Mouse (Mus musculus) heart, embryonic 14.5 days (tissue): Measurements from ENCODE around the gene Ski. TPM values are rescaled to one million over a fixed set of nuclear protein-coding genes. Genes with fewer than 3 reads are reported as not detected.
A peak's percentile ranks its signal among the peaks of the same experiment; 100 is the strongest.

Experiments used
- ATAC-seq: fragments of 200-750 bp; cut with Nextera tagmentation; 2 replicates; pipeline ENCODE4 v1.8.0; 2017; ENCODE audit warnings: low read depth, moderate TSS enrichment; ENCODE audit not compliant: insufficient number of reproducible peaks, insufficient read depth, low FRiP score
- H3K27ac ChIP-seq, 2 experiments: fragments of 200-500 bp in 1 of 2; fragments of 300-500 bp in 1 of 2; sonication (generic) in 1 of 2; replicated peaks in 1 of 2; 2 replicates each; pipeline ENCODE4 v1.5.1; 2012 to 2014; ENCODE audit warnings: low read depth in 2 of 2, low read length in 2 of 2, control low read depth in 1 of 2, mild to moderate bottlenecking in 1 of 2, mixed read lengths in 1 of 2; ENCODE audit not compliant: control insufficient read depth in 1 of 2, insufficient read depth in 1 of 2
- H3K27me3 ChIP-seq: fragments of 300-500 bp; sonication (generic); 2 replicates; pipeline ENCODE4 v1.6.1; 2014; ENCODE audit warnings: mild to moderate bottlenecking, low read length, control low read depth; ENCODE audit not compliant: control insufficient read depth, insufficient read depth
- H3K36me3 ChIP-seq: fragments of 300-500 bp; sonication (generic); 2 replicates; pipeline ENCODE4 v1.6.1; 2014; ENCODE audit warnings: mild to moderate bottlenecking, control low read depth, low read length, mixed read lengths; ENCODE audit not compliant: control insufficient read depth, insufficient read depth
- H3K4me1 ChIP-seq, 2 experiments: fragments of 200-500 bp in 1 of 2; fragments of 300-500 bp in 1 of 2; sonication (generic) in 1 of 2; 2 replicates each; pipeline ENCODE4 v1.6.1; 2012 to 2014; ENCODE audit warnings: low read length in 2 of 2, control low read depth in 1 of 2, mixed read lengths in 1 of 2; ENCODE audit not compliant: control insufficient read depth in 2 of 2, insufficient read depth in 2 of 2
- H3K4me2 ChIP-seq: fragments of 300-500 bp; sonication (generic); 2 replicates; pipeline ENCODE4 v1.6.1; 2014; ENCODE audit warnings: mild to moderate bottlenecking, low read length
- H3K4me3 ChIP-seq, 2 experiments: fragments of 200-500 bp in 1 of 2; fragments of 300-500 bp in 1 of 2; sonication (generic) in 1 of 2; 2 replicates each; pipeline ENCODE4 v1.5.1; 2012 to 2014; ENCODE audit warnings: low read length in 2 of 2, mild to moderate bottlenecking in 2 of 2, control low read depth in 1 of 2, low read depth in 1 of 2, moderate library complexity in 1 of 2; ENCODE audit not compliant: control insufficient read depth in 1 of 2, insufficient read depth in 1 of 2
- H3K9ac ChIP-seq: fragments of 300-500 bp; sonication (generic); 2 replicates; pipeline ENCODE4 v1.6.1; 2014; ENCODE audit warnings: mild to moderate bottlenecking, low read length
- H3K9me3 ChIP-seq: fragments of 300-500 bp; sonication (generic); 2 replicates; pipeline ENCODE4 v1.6.1; 2016; ENCODE audit warnings: low read length, control low read depth; ENCODE audit not compliant: control insufficient read depth
- WGBS: fragments of 180-500 bp; shearing (Covaris S2); extraction: QIAGEN DNeasy Blood & Tissue Kit; methylation state at CpG from one replicate; pipeline ENCODE4 v1.1.7; 2014; 5-methylcytosine and 5-hydroxymethylcytosine counted together
- polyA plus RNA-seq: library from polyadenylated mRNA; unstranded; fragments of >200 nt; fragmentation: Nextera tagmentation; extraction: Ambion mirVana; gene quantifications from 2 replicates; pipeline ENCODE4 v1.2.1, GENCODE M21; 2014

The Ski gene
- polyA plus RNA-seq, 1 experiment from 2014 or later: 16.2 TPM

DNA sequence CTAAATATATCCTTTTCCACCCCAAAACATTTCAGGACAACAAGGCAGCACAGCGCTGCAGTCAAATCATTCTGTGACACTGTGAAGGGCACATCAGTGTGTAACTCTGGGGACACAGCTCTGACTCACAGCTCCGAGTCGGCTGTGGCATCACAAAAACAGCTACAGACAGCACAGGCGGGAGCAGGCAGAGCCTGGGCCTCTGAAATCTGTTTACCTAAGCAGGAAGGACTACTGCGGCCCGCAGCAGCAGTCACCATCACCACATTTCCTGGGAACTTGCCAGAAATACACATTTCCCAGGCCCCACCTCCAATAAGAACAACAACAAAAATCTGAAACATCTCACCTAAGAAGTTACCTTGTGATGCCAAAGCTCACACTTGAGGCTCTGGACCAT, 24.7 kb downstream of the Ski start:
- H3K4me1 ChIP-seq: peaks cover 54 to 94% of the 10 kb centered on the region in 2 experiments
- H3K4me2 ChIP-seq: no peak overlapping the region
- H3K27ac ChIP-seq: peak overlapping the region; percentile 43 to 55; a peak in 3 of 4 replicates

DNA sequence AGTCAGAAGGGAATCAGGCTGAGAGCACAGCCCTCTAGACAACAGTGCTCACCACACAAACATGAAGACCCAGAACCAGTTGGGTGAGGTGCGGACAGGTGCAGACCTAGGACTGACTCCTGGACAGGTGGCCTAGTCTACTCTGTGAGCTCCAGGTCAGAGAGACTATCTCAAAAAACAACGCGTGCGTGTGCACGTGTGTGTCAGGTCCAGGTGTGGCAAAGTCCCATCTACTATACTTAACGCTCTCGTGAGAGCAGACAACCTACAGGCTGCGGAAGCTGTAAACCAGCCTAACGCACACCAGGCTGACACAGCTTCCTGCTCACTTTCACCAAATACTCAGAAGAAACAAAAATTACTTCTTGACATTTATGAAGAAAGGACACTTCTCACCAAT, 27.2 kb downstream of the Ski start:
- Histone ChIP-seq H3K4me3 (no peak overlapping the region), H3K4me1 (peaks cover 44 to 94% of the 10 kb centered on the region in 2 experiments), H3K4me2 (no peak overlapping the region), H3K9ac (no peak overlapping the region), H3K27me3 (no peaks in the 10 kb centered on the region), H3K36me3 (peaks cover 11% of the 10 kb centered on the region; the same call in 1 of the 2 replicates), H3K9me3 (no peaks in the 10 kb centered on the region), H3K27ac (no peak overlapping the region)
- WGBS: 89% methylated on average over 9 of the region's 9 CpGs
- no peak for ATAC-seq

More for the DNA sequence above, 24.7 kb downstream of the Ski start:
- H3K27me3 ChIP-seq: no peaks in the 10 kb centered on the region
- peak overlapping the region; percentile 31; the same call in 1 of the 2 replicates for H3K9ac ChIP-seq
- peaks cover 11% of the 10 kb centered on the region; the same call in 1 of the 2 replicates for H3K36me3 ChIP-seq
- ATAC-seq: no peak
- no peak overlapping the region for H3K4me3 ChIP-seq
- no peaks in the 10 kb centered on the region for H3K9me3 ChIP-seq
- WGBS: 10% methylated on average over 6 of the region's 6 CpGs

DNA sequence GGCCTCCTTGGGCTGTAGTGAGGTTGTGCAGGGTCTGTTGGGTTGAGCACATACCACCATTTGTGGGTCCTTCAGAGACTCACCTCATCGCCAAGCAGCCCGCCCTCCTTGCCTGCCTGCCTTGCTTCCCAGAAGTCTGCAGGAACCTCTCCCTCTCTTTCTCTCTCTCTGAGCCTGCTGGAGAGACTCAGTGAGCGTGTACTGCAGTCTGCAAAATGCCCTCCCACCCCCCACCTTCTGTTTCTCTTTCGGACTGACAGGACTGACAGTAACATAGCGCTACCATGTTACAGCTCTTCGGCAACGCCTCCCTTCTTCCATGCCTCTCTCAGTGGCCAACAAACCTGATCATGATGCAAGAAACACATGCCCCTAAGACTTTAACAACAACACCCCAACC, 32.1 kb downstream of the Ski start:
- Histone ChIP-seq H3K9ac (peak overlapping the region; percentile 46), H3K9me3 (no peaks in the 10 kb centered on the region), H3K36me3 (peaks cover 8% of the 10 kb centered on the region; the same call in 1 of the 2 replicates), H3K27ac (peak overlapping the region; percentile 15 to 62; a peak in 3 of 4 replicates), H3K4me2 (no peak overlapping the region), H3K27me3 (no peaks in the 10 kb centered on the region), H3K4me3 (no peak overlapping the region), H3K4me1 (peaks cover 58 to 95% of the 10 kb centered on the region in 2 experiments)
- ATAC-seq: no peak
- 32% methylated on average over 7 of the region's 7 CpGs for WGBS

DNA sequence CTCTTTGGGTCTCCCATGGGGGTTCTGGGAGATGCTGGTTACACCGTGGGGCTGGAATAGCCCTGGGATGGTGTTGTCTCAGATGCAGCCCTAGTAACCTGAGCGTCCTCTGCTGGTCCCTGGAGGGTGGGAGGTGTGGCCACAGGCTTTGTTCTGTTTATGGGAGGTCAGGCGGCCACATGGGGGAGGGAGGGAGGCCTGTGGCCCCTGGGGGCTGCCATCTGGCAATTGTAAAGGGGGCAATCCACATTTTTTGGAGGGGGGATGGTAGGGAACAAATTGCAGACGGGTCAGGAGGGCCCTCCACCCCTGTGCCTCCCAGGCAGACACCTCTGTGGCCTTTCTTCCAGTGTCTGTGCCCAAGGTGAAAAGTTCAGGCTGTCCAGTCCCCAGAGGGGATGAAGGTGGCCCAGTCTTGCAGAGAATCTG, 32.7 kb downstream of the Ski start:
- no peak overlapping the region for H3K4me2 ChIP-seq
- H3K4me3 ChIP-seq: no peak overlapping the region
- WGBS: 6% methylated on average over 4 of the region's 4 CpGs
- H3K36me3 ChIP-seq: peaks cover 8% of the 10 kb centered on the region; the same call in 1 of the 2 replicates
- H3K27ac ChIP-seq: peak overlapping the region; percentile 17 to 62; a peak in 3 of 4 replicates
- H3K9ac ChIP-seq: peak overlapping the region; percentile 46
- peaks cover 59 to 96% of the 10 kb centered on the region in 2 experiments for H3K4me1 ChIP-seq
- H3K9me3 ChIP-seq: no peaks in the 10 kb centered on the region
- H3K27me3 ChIP-seq: no peaks in the 10 kb centered on the region
- 0 out of 2 replicates have a peak, but pooled peaks have one; percentile 22 for ATAC-seq

DNA sequence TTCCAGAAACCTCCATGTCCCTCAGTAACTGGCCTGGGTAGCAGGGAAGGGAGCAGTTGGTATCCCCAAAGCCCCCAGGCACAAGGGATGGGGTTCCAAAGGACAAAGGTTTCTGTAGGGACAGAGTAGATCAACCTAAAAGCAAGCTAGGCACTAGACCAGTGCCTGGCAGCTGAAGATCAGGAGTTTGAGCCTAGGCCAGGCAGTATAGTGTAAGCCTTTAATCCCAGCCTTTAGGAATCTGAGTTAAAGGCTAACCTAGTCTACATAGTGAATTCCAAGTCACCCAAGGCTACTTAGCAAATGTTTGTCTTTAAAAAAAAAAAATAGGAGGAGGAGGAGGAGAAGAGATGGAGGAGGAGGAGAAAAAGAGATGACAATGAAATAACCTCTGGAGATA, 33.6 kb downstream of the Ski start:
- Histone ChIP-seq H3K27me3 (no peaks in the 10 kb centered on the region), H3K27ac (peak overlapping the region in 1 of 2 experiments; percentile 57; a peak in 1 of 4 replicates), H3K36me3 (peaks cover 8% of the 10 kb centered on the region; the same call in 1 of the 2 replicates), H3K9me3 (no peaks in the 10 kb centered on the region), H3K4me2 (no peak overlapping the region), H3K4me1 (peaks cover 65 to 97% of the 10 kb centered on the region in 2 experiments), H3K4me3 (no peak overlapping the region), H3K9ac (0 out of 2 replicates have a peak overlapping the region, but pooled peaks have one; percentile 13)
- no peak for ATAC-seq

DNA sequence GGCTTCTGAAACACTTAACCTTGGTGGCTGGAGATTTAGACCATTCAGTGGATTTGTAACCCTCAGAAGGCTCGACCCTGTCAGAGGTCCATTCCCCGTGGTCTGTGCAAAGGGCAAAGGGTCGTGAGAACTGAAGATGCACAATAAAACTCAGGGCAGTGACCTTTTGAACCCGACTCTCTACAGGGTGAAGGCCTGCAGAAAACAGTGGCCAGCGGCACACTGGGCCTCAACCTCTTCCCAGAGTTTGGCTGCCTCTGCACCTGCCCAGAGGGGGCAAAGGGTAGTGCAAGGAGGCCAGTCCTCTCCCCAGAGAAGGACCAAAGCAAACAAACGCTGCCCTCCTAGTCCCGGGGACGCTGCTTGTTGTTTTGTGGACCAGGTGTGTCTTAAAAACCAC, 34.1 kb downstream of the Ski start:
- Histone ChIP-seq H3K9ac (0 out of 2 replicates have a peak overlapping the region, but pooled peaks have one; percentile 13), H3K4me3 (no peak overlapping the region), H3K4me2 (no peak overlapping the region), H3K36me3 (peaks cover 4% of the 10 kb centered on the region; the same call in 1 of the 2 replicates), H3K27me3 (no peaks in the 10 kb centered on the region), H3K4me1 (peaks cover 66 to 94% of the 10 kb centered on the region in 2 experiments), H3K27ac (peak overlapping the region; percentile 27 to 57), H3K9me3 (no peaks in the 10 kb centered on the region)
- ATAC-seq: no peak
- WGBS: 28% methylated on average over 8 of the region's 8 CpGs

DNA sequence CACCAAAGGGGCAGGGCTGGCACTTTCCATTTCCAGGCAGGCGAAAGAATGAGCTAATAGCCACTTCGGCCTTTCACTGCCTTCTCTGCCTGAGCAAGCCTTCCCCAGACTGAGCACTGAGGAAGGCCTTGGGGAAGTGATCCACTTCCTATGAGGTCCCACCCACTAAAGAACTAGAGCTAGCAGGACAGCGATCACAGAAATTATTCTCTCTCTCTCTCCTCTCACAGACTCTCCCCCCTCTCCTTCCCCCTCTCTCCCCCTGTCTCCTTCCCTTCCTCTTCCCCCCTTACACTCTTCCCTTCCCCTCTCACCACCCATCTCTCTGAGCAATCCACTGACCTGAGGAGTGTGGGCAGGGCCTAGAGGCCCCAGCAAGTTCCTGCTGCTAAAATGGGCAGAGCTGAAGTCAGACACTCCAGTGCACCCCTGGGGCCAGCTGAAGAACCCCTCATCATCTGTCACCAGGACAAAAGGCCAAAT, 35.2 kb downstream of the Ski start:
- no peaks in the 10 kb centered on the region for H3K9me3 ChIP-seq
- no peak overlapping the region for H3K4me3 ChIP-seq
- H3K27ac ChIP-seq: peak overlapping the region; percentile 53 to 57
- no peak overlapping the region for H3K9ac ChIP-seq
- no peaks in the 10 kb centered on the region for H3K36me3 ChIP-seq
- peak; percentile 19; the same call in 1 of the 2 replicates for ATAC-seq
- H3K4me1 ChIP-seq: peaks cover 68 to 93% of the 10 kb centered on the region in 2 experiments
- peak overlapping the region; percentile 5; the same call in 1 of the 2 replicates for H3K4me2 ChIP-seq
- 20% methylated on average over 3 of the region's 3 CpGs for WGBS
- no peaks in the 10 kb centered on the region for H3K27me3 ChIP-seq
